Mouse (Mus musculus): Measurements from ENCODE around the gene Fads1.

DNA sequence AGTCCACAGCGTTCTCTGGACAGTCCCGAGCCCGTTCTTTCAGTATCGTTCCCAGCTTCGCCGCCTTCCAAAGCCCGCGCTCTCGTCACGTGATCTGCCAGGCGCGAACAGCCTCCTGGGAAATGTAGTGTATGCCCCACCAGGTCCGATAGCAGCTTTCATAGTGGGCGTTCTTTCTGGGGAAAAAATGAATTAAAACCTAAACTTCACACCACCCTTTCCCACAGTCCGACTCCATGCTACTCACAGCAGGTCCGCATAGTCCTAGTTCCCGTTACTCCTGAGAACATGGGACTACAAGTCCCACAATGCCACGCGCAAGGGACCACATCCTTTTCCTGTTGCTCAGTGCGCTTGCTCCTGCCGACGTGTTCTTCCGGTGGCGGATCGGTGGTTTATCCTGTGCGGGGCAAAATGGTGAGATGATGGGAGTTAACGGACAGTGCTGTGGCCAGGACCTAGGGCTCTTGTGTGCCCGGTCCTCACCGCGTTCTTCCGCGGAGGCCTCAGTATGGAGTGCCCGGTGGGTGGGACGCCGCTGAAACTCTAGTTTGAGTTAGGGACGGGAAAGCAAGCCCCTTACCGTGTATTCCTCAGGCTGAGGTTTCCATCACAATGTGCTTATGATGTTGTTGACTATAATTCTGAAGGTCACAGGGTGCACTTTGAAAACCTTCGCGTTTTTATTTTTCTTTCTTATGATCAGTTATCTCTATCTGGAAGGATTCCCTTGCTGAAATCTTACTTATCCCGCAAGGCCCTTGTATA, 21.3 kb downstream of the Fads1 start, which contains the start of the genes Tmem258 and Fen1:
- TF ChIP-seq GATA1 (IDR thresholded peaks at IDR 0.05; ENCODE audit: low read length) (no peak), TAL1 (IDR thresholded peaks at IDR 0.05; ENCODE audit: low read length) (no peak)
